Mouse (Mus musculus) MEL (cell line): ENCODE data around the gene Igfals.

Experiments used
- CTCF ChIP-seq, 3 experiments: IDR thresholded peaks in 2 of 3; conservative IDR thresholded peaks in 1 of 3; 2 replicates each; pipeline ENCODE4 v1.5.1; 2011 to 2012; ENCODE audit warnings: low read length in 3 of 3, low read depth in 2 of 3, mild to moderate bottlenecking in 2 of 3, improper control_type of control experiment in 1 of 3, inconsistent platforms in 1 of 3, mixed read lengths in 1 of 3, moderate library complexity in 1 of 3; ENCODE audit not compliant: control insufficient read depth in 1 of 3, insufficient read depth in 1 of 3, poor library complexity in 1 of 3, severe bottlenecking in 1 of 3
- E2F4 ChIP-seq: IDR thresholded peaks from 2 replicates; pipeline ENCODE4 v1.6.1; 2011; ENCODE audit warnings: low read depth, low read length, improper control_type of control experiment, borderline replicate concordance
- POLR2A ChIP-seq, 2 experiments: IDR thresholded peaks; 2 replicates each; pipeline ENCODE4 v1.6.1; 2011 to 2012; ENCODE audit warnings: low read length in 2 of 2, mild to moderate bottlenecking in 2 of 2, control low read depth in 1 of 2, improper control_type of control experiment in 1 of 2, low read depth in 1 of 2, moderate library complexity in 1 of 2; ENCODE audit not compliant: control insufficient read depth in 1 of 2, insufficient read depth in 1 of 2, poor library complexity in 1 of 2

DNA sequence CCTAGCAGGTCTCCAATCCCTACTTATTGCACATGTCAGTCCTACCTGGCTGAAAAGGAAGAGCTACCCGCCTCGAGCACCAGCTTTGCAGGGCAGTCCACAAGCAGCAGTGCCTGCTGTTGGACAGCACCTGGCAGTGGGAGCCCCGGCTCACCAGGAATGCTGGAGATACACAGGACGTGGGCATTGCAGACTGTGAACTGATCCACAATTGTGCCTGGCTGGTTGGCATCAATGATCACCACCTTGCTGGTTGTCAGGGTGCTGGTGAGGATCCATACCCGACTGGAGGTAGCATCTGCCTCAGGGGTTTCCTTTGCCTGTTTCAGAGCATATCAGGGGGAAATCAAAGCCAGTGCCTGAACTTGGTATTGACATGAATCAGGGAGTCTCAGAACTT is 36.3 kb downstream of the Igfals start:
- TF ChIP-seq CTCF (IDR thresholded peaks at IDR 0.05 in 2 of 3, conservative IDR thresholded peaks at IDR 0.05 in 1 of 3; ENCODE audit: control insufficient read depth in 1 of 3, insufficient read depth in 1 of 3, low read depth in 2 of 3, low read length in 3 of 3, poor library complexity in 1 of 3, severe bottlenecking in 1 of 3) (no peak), POLR2A (IDR thresholded peaks at IDR 0.05; ENCODE audit: control insufficient read depth in 1 of 2, insufficient read depth in 1 of 2, low read depth in 1 of 2, low read length in 2 of 2, poor library complexity in 1 of 2) (no peak), E2F4 (no peak)
